Mouse (Mus musculus) megakaryocyte, adult 5-6 weeks (primary cell): ENCODE measurements around the gene Wfikkn2. TPM values are rescaled to one million over a fixed set of nuclear protein-coding genes. Genes with fewer than 3 reads are reported as not detected.

ENCODE experiments used
- ATAC-seq: 2 replicates; pipeline ENCODE4 v1.8.0; 2016; ENCODE audit warnings: mild to moderate bottlenecking, inconsistent platforms; ENCODE audit not compliant: poor library complexity, severe bottlenecking
- total RNA-seq, 2 experiments: library from RNA; stranded (forward) in 1 of 2; stranded (reverse) in 1 of 2; fragments of 153-499, 151-499 nt in 1 of 2; fragments of 221-1000, 200-1000 nt in 1 of 2; gene quantifications; 2 replicates each; pipeline versions ENCODE4 v1.2.3 to v1.2.4; 2015 to 2017

Wfikkn2 gene
- total RNA-seq, 2 experiments from 2014 or later = not detected

DNA sequence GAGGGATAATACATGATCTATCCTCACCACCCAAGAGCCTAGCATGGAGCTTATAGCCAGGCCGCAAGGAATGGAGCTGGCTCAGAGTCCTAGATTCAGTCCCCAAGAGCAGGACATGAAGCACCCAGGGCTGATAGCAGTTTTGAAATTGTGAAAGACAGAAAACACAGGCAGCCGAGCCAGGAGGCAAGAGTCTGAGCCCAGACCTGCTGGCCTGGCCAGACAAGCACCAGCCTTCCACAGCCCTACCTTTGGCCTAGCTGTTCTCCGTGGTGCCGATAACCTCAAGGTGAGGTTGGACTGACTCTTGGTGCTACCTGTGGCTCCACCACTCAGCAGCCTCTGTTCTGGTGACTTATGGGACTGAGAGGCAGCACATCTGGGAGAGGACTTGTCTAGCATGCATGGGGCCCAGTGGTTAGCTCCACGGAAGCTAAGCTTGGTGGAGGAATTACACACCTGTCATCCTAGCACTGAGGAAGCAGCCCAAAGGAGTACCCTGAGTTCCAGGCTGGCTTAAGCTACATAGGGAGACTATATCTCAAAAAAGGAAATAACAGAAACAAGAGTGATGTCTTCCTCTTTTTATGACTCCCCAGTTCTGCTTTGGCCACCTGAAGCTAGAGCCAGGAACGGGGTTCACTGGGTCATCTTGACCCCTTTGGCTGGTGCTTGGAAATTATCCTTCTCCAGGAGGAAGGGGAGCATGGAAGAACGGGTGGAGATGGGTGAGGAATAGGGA is 47.2 kb downstream of the Wfikkn2 start:
- peak; percentile 87 for ATAC-seq

GRCm38 (mm10) chr11:94196311-94196710 is 49.5 kb downstream of the Wfikkn2 start:
- ATAC-seq = no peak

- no peak for ATAC-seq
These were observed 52.7 kb downstream of the Wfikkn2 start for GRCm38 (mm10) chr11:94193109-94193508.

DNA sequence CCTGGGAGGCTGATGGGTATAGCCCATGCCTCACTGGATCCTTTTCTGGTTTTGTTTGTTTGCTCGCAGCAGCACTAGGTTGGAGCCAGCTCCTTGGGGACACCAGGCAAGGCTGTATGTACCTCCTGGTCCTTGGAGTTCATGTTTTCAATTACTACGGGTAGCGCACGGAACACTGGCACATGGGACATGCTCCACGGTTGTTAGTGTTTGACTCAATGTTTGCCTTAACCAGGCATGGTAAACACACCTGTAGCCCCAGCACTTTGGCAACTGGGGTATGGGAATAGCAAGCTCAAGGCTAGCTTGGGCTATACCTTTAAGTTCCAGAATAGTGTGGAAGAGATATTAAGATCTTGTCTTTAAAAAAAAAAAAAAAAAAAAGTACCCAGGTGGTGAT is 55.1 kb downstream of the Wfikkn2 start:
- no peak for ATAC-seq

DNA sequence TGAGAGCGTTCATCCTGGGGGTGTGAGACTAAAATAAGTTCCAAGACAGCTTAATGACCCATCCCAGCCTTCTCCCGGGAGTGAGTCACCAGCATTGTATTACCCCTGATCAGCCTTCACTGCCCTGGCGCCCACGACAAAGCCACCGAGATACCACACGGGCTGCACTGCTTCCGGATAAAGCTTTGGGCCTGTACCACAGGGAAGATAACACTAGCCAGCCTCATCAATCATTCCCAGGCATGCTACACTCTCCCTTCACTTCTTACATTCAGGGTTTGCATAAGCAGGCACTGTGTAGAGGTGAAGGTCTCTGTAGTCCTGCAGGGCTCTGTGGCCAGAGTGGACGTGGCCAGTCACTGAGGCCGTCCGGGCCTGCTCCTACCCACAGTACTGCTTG is 56.2 kb downstream of the Wfikkn2 start:
- ATAC-seq = no peak

Other genes starting within 250 kb of the Wfikkn2 start
- 36.9 and 44.9 TPM in 2 replicates for gene Spag9, start 249.9 kb downstream of the Wfikkn2 start, total RNA-seq (2015)
- 65.2 and 73.2 TPM in 2 replicates for gene Spag9, start 249.9 kb downstream of the Wfikkn2 start, total RNA-seq (2017)
- 15.5 and 17.8 TPM in 2 replicates for gene Tob1, start 34.6 kb downstream of the Wfikkn2 start, total RNA-seq (2015)
- 13.5 and 19.3 TPM in 2 replicates for gene Tob1, start 34.6 kb downstream of the Wfikkn2 start, total RNA-seq (2017)
- gene Gm21885, start 35.9 kb upstream of the Wfikkn2 start, total RNA-seq (2015) = not detected in 2 replicates
- not detected in 2 replicates for gene Gm21885, start 35.9 kb upstream of the Wfikkn2 start, total RNA-seq (2017)
- 115 and 130 TPM in 2 replicates for gene Luc7l3, start 76.0 kb upstream of the Wfikkn2 start, total RNA-seq (2015)
- 283 and 293 TPM in 2 replicates for gene Luc7l3, start 76.0 kb upstream of the Wfikkn2 start, total RNA-seq (2017)
- gene Ankrd40, start 82.0 kb upstream of the Wfikkn2 start, total RNA-seq (2015) = 22.6 and 24.8 TPM in 2 replicates
- 64.7 and 74.1 TPM in 2 replicates for gene Ankrd40, start 82.0 kb upstream of the Wfikkn2 start, total RNA-seq (2017)
- gene Abcc3, start 147.0 kb upstream of the Wfikkn2 start, total RNA-seq (2015) = 1.1 and 1.8 TPM in 2 replicates
- gene Abcc3, start 147.0 kb upstream of the Wfikkn2 start, total RNA-seq (2017) = 1.4 and 1.8 TPM in 2 replicates
- gene Cacna1g, start 228.2 kb upstream of the Wfikkn2 start, total RNA-seq (2015) = 0.96 and 0.98 TPM in 2 replicates
- gene Cacna1g, start 228.2 kb upstream of the Wfikkn2 start, total RNA-seq (2017) = 0.16 TPM in 1 of 2 replicates, not detected in the other
- gene Spata20, start 240.2 kb upstream of the Wfikkn2 start, total RNA-seq (2015) = not detected in 2 replicates
- not detected in 2 replicates for gene Spata20, start 240.2 kb upstream of the Wfikkn2 start, total RNA-seq (2017)